Mouse (Mus musculus) adrenal gland, adult 18-20 months (tissue): ENCODE data around the gene Tm4sf19. TPM values are rescaled to one million over a fixed set of nuclear protein-coding genes. Genes with fewer than 3 reads are reported as not detected.
"Not testable (repeated sequence)": the region's sequence is repeated elsewhere in the genome, so short reads cannot be mapped to it uniquely, and the experiment has no call there.

Experiments used
- DNase-seq, 2 experiments: peaks; one replicate each; pipeline ENCODE4 v3.0.0; 2021 to 2022; ENCODE audit warnings: low spot score in 2 of 2
- total RNA-seq, 2 experiments: library from RNA; stranded (reverse); gene quantifications; 1 replicate in 1 of 2; 2 replicates in 1 of 2; pipeline ENCODE4 v1.2.3; 2021

Gene Tm4sf19
- total RNA-seq, 2 experiments from 2014 or later, result 0.33 to 1.3 TPM

DNA sequence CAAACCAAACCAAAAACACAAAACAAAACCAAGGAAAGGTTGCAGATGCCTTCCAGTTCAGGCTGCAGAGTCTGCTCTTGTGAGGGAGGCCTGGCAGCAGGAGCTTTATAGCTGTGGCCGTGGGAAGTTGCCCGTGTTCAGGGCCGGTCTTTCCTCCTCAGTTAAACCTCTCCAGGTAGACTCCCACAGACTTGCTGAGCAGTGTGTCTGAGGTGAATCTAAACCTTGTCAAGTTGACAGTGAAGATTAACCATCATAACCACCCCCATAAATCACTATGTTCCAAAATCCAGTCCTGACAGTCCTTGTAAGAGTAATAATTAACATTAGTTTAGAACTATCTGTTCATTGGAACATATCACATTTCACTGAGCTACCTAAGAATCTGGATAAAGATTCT lies 27.2 kb downstream of the Tm4sf19 start:
- no peak for DNase-seq

DNA sequence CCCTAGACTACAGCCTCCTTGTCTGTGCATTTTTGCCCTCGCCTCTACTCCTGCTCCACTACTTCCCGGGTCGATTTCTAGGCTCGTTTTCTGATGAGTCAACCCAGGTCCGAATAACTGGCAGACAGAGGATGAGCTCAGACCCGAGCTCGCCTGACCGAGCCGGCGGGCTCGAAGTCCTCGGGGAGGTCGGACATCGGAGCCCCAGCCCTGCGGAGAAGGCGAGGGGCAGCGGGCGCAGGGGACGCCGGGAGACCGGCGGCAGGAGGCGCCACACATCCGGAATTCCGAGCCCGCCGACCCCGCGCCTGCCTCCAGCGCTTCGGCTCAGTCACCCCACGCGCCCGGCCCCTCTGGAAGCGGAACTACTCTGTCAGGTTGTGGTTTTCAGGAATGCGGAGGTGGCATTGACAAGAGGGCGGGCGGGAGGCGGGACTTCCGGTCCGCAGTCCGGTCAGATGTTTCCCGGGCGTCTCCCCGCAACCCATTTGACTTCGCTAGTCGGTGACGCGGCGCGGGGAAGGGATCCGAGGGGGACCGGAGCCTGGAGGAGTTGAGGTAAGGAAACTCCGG lies 30.3 kb downstream of the Tm4sf19 start, which contains the start of gene Pcyt1a:
TSS of gene Pcyt1a (plus strand) at position 448 of the 573 bp plus-strand sequence.
- DNase-seq, result peak; percentile 85

DNA sequence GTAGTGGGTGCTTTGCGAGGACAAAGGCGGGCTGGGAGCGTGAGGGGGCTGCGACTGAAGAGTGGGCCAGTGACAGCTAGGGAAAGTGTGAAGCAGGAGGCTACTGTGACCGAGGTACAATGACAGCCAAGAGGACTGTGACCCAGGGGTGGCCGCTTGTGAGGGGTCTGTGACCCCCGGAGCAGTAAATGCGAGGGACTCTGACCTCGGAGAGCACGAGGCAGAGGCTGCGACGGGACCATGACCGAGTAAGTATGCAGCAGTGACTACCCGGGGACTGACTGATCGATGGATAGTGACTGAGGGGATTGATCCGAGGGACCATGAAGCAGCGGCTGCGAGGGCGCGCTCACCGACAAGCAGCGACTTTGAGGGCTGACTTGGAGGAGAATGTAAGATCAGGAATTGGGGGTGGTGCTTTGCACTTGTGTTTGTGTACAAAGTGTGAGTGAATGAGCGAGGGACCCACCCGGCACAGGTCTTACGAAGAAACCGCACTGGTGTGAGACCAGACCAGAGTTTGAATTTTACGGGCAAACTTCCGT lies 30.8 kb downstream of the Tm4sf19 start:
- DNase-seq, result peak in 1 of 2 experiments; percentile 33

DNA sequence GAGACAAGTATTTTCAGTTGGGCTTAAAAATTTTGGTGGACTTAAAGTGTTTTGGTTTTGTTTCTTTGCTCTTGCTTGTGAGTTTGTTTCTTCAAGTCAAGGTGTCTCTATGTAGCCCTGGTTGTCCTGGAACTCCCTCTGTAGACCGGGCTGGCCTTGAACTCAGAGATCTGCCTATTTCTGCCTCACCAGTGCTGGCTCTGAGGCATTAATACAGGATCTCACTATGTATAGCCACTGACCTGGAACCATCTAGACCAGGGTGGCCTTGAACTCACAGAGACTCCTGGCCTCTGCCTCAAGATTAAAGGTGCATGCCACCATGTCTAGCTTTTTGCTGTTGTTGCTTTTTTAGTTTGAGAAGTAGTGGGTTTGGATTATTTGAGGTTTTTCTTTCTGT lies 31.6 kb downstream of the Tm4sf19 start:
- DNase-seq, result no peak

DNA sequence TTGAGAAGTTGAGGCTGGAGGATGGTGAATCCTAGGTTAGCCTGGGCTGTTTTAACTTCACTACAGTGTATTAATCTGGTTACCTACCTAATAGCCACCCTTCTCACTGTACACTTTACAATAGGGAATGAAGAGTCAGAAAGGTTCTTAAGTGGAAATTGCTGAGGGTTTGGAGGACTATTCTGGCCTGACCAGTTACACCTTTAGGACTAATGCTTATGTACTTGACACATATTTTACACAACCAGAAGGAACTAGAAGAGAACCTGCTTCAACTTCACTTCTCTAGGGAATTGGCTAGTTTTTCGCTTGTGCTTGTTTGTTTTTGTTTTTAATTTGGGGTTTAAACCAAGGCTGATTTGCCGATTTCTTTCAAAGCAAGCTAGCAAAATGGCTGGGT lies 32.8 kb downstream of the Tm4sf19 start:
- DNase-seq, result no peak

DNA sequence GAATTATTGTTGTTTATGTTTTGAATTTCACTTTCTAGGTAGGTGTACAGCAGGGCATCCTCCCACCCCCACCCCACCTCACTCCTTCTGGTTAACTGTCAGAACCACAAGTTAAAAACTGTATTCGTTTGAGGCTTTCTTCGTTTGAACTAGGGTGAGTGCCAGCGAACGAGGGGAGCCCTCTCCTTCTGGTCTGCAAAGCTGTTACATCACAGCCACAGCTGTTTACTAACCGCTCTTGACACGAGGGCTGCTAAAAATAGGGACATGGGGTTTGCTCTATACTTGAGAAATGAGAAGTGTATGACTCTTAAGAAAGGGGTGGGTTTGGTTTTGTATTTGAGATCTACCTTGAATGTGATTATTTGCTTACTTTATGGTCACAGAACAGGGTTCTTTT lies 33.8 kb downstream of the Tm4sf19 start:
- DNase-seq, result no peak

DNA sequence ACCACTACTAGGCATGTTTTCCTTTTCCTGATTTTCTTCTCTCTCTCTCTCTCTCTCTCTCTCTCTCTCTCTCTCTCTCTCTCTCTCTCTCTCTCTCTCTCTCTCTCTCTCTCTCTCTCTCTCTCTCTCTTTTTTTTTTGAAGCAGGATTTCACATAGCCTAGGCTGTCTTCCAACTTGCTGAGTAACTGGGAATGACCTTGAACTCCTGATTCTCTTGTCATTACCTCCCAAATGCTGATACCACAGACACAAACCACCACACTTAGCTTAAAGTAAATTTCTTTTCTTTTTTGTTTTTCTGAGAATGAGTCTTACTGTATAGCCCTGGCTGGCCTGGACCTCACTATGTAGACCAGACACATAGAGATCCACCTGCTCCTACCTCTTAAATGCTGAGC lies 34.4 kb downstream of the Tm4sf19 start:
- no peak for DNase-seq

DNA sequence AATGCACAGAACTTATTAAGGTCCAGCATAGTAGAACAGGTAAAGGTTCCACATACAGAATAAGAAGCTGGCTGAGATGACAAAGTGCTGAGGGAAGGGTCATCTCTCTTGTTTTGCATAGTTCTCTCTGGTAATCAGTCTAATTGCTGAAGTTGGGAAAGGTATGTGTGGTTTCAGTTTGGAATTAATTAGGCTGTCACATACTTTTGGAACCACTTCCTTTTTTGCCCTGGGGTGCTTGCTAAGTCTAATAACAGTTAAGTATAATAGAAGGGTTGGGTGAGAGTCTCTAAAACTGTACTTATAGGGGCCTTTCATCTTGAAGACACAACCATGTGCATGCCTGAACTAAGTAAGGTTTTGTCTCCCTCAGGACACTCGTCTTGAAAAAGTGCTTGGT lies 36.4 kb downstream of the Tm4sf19 start:
- DNase-seq, result no peak

DNA sequence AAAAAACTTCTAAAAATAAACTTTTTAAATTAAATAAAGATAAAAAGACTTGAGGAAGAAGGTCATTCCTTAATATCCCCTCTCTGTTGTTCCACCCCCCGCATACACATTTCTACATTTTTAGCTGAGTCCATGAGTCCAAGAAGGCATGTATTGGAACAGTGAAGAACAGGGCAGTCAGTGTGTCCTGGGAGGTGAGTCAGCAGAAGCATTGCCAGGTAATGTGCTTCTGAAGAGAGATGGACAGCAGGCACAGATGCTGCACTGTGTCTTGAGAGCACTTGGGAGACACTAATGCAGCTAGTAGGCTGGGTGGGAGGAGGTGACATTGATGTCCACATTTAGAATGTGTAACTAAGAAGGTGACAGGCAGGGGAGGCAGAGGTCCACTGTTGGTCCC lies 37.0 kb downstream of the Tm4sf19 start:
- no peak for DNase-seq

DNA sequence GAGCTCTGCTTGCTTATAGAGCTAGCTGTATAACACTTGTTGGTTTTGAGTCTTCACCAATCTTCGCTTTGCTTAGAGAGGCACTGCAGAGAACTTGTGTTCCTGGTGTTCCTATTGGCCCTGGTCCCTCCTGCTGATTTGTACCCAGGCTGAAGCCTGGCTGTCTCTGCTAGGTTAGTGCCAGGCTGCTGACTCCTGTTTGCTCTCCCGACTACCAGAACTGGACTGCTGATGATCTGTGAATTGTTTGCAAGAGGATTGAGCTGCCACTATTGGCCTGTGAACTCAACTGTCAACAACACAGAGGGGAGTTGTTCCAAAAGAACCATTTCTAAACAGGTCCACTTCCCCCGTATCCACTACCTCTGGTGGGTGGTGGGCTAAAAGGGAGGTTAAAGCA lies 41.1 kb downstream of the Tm4sf19 start:
- no peak for DNase-seq

DNA sequence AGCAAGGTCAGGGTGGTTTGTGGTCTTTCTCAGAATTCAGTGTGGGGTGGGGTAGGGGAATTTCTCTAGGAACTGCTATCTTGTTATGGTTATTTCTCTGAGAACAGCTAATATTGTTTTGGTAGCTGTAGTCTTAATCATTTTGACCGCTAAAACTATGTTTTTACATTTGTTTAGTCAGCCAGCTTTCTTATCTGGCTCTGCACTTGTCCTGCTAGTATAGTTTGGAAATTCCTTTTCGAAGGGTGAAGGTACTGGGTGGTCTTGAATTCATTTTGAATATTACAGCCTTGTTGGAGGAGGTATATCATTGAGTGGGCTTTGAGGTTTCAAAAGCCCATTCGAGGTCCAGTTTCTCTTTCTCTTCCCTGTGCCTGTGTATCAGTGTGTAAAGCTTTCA lies 44.3 kb downstream of the Tm4sf19 start:
- not testable (repeated sequence) for DNase-seq

DNA sequence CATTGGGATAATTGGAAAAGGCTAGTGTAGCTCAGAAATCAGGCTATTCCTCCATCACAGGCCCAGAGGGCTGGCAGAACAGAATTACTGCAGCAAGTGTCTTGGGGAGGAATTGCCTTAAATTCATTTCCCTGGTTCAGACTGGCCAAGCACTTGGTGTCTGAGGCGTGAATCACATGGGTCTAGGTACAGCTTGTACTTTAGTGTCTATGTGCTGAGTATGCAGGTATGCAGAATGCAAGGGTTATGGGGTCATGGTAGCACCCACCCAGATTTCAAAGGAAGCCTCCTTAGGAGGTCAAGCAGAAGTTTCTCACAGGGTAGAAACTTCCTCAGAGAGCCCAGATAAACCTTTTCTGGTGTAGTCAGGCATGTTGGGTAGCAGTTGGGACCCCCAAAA lies 45.3 kb downstream of the Tm4sf19 start:
- no peak for DNase-seq

DNA sequence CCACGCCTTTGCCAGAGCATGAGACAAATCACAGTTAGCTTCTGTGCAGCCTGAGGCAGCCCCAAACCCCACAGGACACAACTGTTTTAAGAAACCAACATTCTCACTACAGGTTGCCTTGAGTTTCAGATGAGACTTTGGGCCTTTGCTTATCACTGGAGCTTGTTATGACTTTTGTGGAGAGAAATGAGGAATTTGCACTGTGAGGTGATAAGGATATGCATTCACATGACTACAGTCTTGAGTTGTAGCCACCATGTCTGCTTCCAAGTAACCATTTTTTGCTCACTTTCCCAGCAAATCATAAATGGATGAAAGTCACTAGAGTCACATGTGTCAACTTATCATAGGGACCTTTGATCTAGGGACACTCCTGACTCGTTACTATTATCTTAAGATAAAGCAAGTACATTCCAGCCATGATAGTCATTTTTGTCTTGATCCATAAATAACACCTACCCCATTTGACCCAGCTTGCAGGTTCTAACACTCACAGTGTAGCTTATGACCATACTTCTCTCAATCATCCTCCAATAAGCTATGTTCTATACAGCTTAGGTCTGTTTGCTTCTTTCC lies 46.3 kb downstream of the Tm4sf19 start:
- no peak for DNase-seq

DNA sequence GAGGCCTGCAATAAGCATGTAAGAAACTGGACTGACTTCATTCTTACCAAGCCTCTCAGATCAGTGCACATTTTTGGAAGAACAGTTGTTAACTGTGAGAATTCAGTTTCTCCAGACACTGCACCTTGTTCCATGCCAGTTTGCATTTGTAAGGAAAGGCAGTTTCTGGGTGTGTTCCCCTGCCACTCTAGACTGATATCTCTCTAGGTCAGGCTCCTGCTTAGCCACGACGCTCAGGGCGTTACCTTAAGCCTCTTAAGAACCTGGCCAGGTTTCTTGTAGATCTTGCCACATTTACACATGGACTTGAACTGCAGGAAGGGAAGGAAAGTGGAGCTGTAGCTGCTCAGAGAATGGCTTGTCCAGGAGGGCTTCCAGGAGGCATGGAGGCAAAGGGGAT lies 49.4 kb downstream of the Tm4sf19 start:
- DNase-seq, result no peak

DNA sequence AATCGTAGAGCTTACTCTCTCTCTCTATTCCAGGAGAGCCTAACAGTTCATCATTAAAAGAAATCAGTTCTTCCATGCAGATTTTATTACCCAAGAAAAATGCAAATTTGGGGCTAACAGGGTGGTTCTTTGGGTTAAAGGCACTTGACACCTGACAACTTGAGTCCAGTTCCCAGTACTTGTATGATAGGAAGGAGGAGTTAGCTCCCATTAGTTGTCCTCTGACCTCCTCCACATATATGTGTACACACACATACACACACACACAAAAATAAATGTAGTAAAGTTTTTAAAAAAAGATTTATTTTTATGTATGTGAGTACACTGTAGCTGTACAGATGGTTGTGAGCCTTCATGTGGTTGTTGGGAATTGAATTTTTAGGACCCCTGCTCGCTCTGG lies 49.8 kb downstream of the Tm4sf19 start:
- DNase-seq, result no peak

DNA sequence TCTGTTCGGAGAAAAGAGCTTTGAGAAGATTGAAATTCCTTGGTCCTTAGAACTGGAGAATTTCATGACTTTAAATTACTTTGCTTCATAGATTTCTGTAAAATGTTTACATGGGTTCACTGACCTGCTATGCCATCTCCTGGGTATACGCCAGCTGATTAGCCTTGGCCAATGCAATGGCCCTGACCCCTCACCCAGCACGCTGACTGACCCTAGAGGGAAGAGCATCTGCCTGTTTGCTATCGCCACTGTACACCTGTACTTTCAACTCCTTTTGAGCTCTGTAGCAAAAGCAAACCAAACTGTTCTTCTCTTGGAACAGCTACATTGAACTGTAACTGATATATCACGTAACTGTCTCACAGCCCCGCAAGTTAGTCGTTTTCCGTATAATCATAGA lies 52.8 kb downstream of the Tm4sf19 start:
- DNase-seq, result no peak

DNA sequence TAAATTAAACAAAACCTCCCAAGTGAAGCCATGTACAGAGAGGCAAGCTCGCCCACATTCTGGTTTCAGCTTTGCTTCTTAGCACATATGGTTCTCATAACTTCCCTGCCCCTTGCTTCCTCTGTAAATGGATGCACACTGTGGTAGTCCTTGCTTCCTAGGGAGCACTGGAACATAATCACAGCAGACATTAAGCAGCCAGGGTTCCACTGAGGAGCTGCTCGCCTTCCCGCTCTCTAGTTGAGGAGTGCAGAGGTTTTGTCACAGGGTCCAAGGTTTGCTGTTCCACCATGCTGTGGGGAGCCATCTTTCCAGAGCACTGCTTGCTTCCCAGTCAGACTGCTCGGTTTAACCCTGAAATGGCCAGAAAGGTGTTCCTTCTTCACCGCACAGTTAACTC lies 54.3 kb downstream of the Tm4sf19 start:
- DNase-seq, result no peak

DNA sequence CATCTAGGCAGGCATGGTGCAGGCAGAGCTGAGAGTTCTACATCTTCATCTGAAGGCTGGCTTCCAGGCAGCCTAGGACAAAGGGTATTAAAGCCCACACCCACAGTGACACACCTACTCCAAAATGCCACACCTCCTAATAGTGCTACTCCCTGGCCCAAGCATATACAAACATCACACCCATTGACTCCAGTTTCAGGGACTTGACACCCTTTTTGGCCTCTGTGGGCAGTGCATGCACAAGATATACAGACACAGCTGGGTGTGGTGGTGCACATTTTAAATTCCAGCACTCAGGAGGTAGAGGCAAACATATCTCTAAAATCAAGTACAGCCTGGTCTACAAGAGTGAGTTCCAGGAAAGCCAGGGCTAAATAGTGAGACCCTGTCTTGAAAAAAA lies 55.8 kb downstream of the Tm4sf19 start:
- DNase-seq, result no peak

DNA sequence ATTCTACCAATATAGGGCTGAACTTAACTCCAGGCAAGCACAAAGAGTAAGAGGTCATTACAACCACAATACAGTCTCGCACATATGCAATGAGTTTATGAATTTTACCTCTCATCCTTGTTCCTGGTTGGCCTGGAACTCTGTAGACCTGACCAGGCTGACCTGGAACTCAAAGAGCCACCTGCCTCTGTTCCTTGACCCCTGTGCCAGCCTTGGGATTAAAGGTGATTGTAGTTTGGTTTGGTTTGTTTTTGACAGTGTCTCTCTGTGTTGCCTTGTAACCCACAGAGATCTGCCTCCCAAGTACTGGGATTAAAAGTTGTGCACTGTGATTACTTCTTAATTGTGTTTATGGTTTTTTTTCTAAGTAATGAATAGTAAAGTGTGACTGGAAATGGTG lies 56.5 kb downstream of the Tm4sf19 start:
- DNase-seq, result no peak
